Mouse (Mus musculus): ENCODE results near the gene Prkce. TPM values are rescaled to one million over a fixed set of nuclear protein-coding genes. Genes with fewer than 3 reads are reported as not detected.

The Prkce gene
- polyA plus RNA-seq, 1 experiment from 2014 or later = 6.3 TPM

GRCm38 (mm10) chr17:86249499-86250405 lies 82.2 kb downstream of the Prkce start:
- Histone ChIP-seq H3K4me3 (replicated peaks) (no peak overlapping the region), H3K4me2 (no peak overlapping the region), H3K27me3 (replicated peaks) (no peaks in the 10 kb centered on the region), H3K4me1 (no peaks in the 10 kb centered on the region), H3K36me3 (no peaks in the 10 kb centered on the region), H3K9me3 (no peaks in the 10 kb centered on the region), H3K27ac (no peak overlapping the region), H3K9ac (no peak overlapping the region)
- ATAC-seq (ENCODE audit: insufficient read depth, low FRiP score, low read depth) = no peak
- WGBS = 65% methylated on average over 21 of the region's 21 CpGs

GRCm38 (mm10) chr17:86250406-86250905 lies 82.9 kb downstream of the Prkce start:
- no peak for ATAC-seq (ENCODE audit: insufficient read depth, low FRiP score, low read depth)
- no peaks in the 10 kb centered on the region for H3K27me3 ChIP-seq (replicated peaks)
- H3K9me3 ChIP-seq = no peaks in the 10 kb centered on the region
- no peaks in the 10 kb centered on the region for H3K36me3 ChIP-seq
- H3K9ac ChIP-seq = no peak overlapping the region
- H3K4me1 ChIP-seq = no peaks in the 10 kb centered on the region
- H3K27ac ChIP-seq = no peak overlapping the region
- 71% methylated on average over 7 of the region's 7 CpGs for WGBS
- H3K4me3 ChIP-seq (replicated peaks) = no peak overlapping the region
- H3K4me2 ChIP-seq = no peak overlapping the region

- no peak overlapping the region for H3K9ac ChIP-seq
- peak; percentile 28; the same call in 1 of the 2 replicates for ATAC-seq (ENCODE audit: insufficient read depth, low FRiP score, low read depth)
- 0 out of 2 replicates have a peak overlapping the region, but pooled peaks have one; percentile 21 for H3K27ac ChIP-seq
- no peak overlapping the region for H3K4me2 ChIP-seq
- no peak overlapping the region for H3K4me3 ChIP-seq (replicated peaks)
- no peaks in the 10 kb centered on the region for H3K36me3 ChIP-seq
- H3K9me3 ChIP-seq = no peaks in the 10 kb centered on the region
- H3K4me1 ChIP-seq = no peaks in the 10 kb centered on the region
- H3K27me3 ChIP-seq (replicated peaks) = no peaks in the 10 kb centered on the region
- 65% methylated on average over 9 of the region's 9 CpGs for WGBS
These were observed 86.3 kb downstream of the Prkce start for GRCm38 (mm10) chr17:86253884-86254283.

- WGBS = 74% methylated on average over 8 of the region's 8 CpGs
- ATAC-seq (ENCODE audit: insufficient read depth, low FRiP score, low read depth) = no peak
- H3K36me3 ChIP-seq = no peaks in the 10 kb centered on the region
- no peak overlapping the region for H3K9ac ChIP-seq
- H3K27ac ChIP-seq = 0 out of 2 replicates have a peak overlapping the region, but pooled peaks have one; percentile 21
- H3K4me3 ChIP-seq (replicated peaks) = no peak overlapping the region
- H3K4me2 ChIP-seq = no peak overlapping the region
- H3K9me3 ChIP-seq = no peaks in the 10 kb centered on the region
- no peaks in the 10 kb centered on the region for H3K4me1 ChIP-seq
- no peaks in the 10 kb centered on the region for H3K27me3 ChIP-seq (replicated peaks)
These were observed 86.7 kb downstream of the Prkce start for GRCm38 (mm10) chr17:86254285-86254684.

GRCm38 (mm10) chr17:86254978-86255377 lies 87.4 kb downstream of the Prkce start:
- Histone ChIP-seq H3K27me3 (replicated peaks) (no peaks in the 10 kb centered on the region), H3K9ac (no peak overlapping the region), H3K4me3 (replicated peaks) (no peak overlapping the region), H3K27ac (no peak overlapping the region), H3K36me3 (no peaks in the 10 kb centered on the region), H3K9me3 (no peaks in the 10 kb centered on the region), H3K4me2 (no peak overlapping the region), H3K4me1 (no peaks in the 10 kb centered on the region)
- 95% methylated on average over 6 of the region's 6 CpGs for WGBS
- no peak for ATAC-seq (ENCODE audit: insufficient read depth, low FRiP score, low read depth)

GRCm38 (mm10) chr17:86256730-86257131 lies 89.1 kb downstream of the Prkce start:
- no peak overlapping the region for H3K4me3 ChIP-seq (replicated peaks)
- no peaks in the 10 kb centered on the region for H3K27me3 ChIP-seq (replicated peaks)
- no peaks in the 10 kb centered on the region for H3K36me3 ChIP-seq
- H3K4me1 ChIP-seq = 0 out of 2 replicates have a peak, but pooled peaks cover 2% of the 10 kb centered on the region
- no peak for ATAC-seq (ENCODE audit: insufficient read depth, low FRiP score, low read depth)
- H3K27ac ChIP-seq = 0 out of 2 replicates have a peak overlapping the region, but pooled peaks have one; percentile 21
- no peak overlapping the region for H3K9ac ChIP-seq
- WGBS = 67% methylated on average over 10 of the region's 10 CpGs
- H3K4me2 ChIP-seq = no peak overlapping the region
- H3K9me3 ChIP-seq = no peaks in the 10 kb centered on the region

GRCm38 (mm10) chr17:86261067-86261466 lies 93.5 kb downstream of the Prkce start:
- H3K4me3 ChIP-seq (replicated peaks) = no peak overlapping the region
- H3K27me3 ChIP-seq (replicated peaks) = no peaks in the 10 kb centered on the region
- 34% methylated on average over 8 of the region's 8 CpGs for WGBS
- no peaks in the 10 kb centered on the region for H3K9me3 ChIP-seq
- H3K27ac ChIP-seq = no peak overlapping the region
- H3K4me1 ChIP-seq = 0 out of 2 replicates have a peak, but pooled peaks cover 5% of the 10 kb centered on the region
- no peaks in the 10 kb centered on the region for H3K36me3 ChIP-seq
- ATAC-seq (ENCODE audit: insufficient read depth, low FRiP score, low read depth) = no peak
- no peak overlapping the region for H3K9ac ChIP-seq
- no peak overlapping the region for H3K4me2 ChIP-seq

GRCm38 (mm10) chr17:86263985-86264649 lies 96.5 kb downstream of the Prkce start:
- Histone ChIP-seq H3K27me3 (replicated peaks) (no peaks in the 10 kb centered on the region), H3K4me1 (0 out of 2 replicates have a peak, but pooled peaks cover 5% of the 10 kb centered on the region)

GRCm38 (mm10) chr17:86266051-86266450 lies 98.5 kb downstream of the Prkce start:
- Histone ChIP-seq H3K4me2 (no peak overlapping the region), H3K27ac (no peak overlapping the region), H3K4me3 (replicated peaks) (no peak overlapping the region), H3K4me1 (0 out of 2 replicates have a peak, but pooled peaks cover 5% of the 10 kb centered on the region), H3K27me3 (replicated peaks) (no peaks in the 10 kb centered on the region), H3K36me3 (no peaks in the 10 kb centered on the region), H3K9me3 (no peaks in the 10 kb centered on the region), H3K9ac (no peak overlapping the region)
- ATAC-seq (ENCODE audit: insufficient read depth, low FRiP score, low read depth) = no peak
- 83% methylated on average over 6 of the region's 6 CpGs for WGBS

More at GRCm38 (mm10) chr17:86263985-86264649, 96.5 kb downstream of the Prkce start:
- no peaks in the 10 kb centered on the region for H3K36me3 ChIP-seq
- no peak for ATAC-seq (ENCODE audit: insufficient read depth, low FRiP score, low read depth)
- no peak overlapping the region for H3K4me3 ChIP-seq (replicated peaks)
- no peak overlapping the region for H3K4me2 ChIP-seq
- no peaks in the 10 kb centered on the region for H3K9me3 ChIP-seq
- WGBS = 81% methylated on average over 11 of the region's 11 CpGs
- no peak overlapping the region for H3K27ac ChIP-seq
- H3K9ac ChIP-seq = no peak overlapping the region

GRCm38 (mm10) chr17:86267126-86267760 lies 99.7 kb downstream of the Prkce start:
- H3K9ac ChIP-seq = no peak overlapping the region

GRCm38 (mm10) chr17:86269639-86270038 lies 102.1 kb downstream of the Prkce start:
- Histone ChIP-seq H3K4me1 (peaks cover 4% of the 10 kb centered on the region; the same call in 1 of the 2 replicates), H3K4me2 (no peak overlapping the region), H3K9me3 (no peaks in the 10 kb centered on the region), H3K27me3 (replicated peaks) (no peaks in the 10 kb centered on the region), H3K4me3 (replicated peaks) (no peak overlapping the region), H3K9ac (no peak overlapping the region), H3K27ac (no peak overlapping the region), H3K36me3 (no peaks in the 10 kb centered on the region)
- WGBS = 83% methylated on average over 8 of the region's 8 CpGs
- no peak for ATAC-seq (ENCODE audit: insufficient read depth, low FRiP score, low read depth)

More at GRCm38 (mm10) chr17:86267126-86267760, 99.7 kb downstream of the Prkce start:
- H3K4me2 ChIP-seq = no peak overlapping the region
- H3K4me1 ChIP-seq = peaks cover 4% of the 10 kb centered on the region; the same call in 1 of the 2 replicates
- no peak overlapping the region for H3K4me3 ChIP-seq (replicated peaks)
- 59% methylated on average over 6 of the region's 6 CpGs for WGBS
- H3K9me3 ChIP-seq = no peaks in the 10 kb centered on the region
- no peak for ATAC-seq (ENCODE audit: insufficient read depth, low FRiP score, low read depth)
- no peak overlapping the region for H3K27ac ChIP-seq
- no peaks in the 10 kb centered on the region for H3K36me3 ChIP-seq
- H3K27me3 ChIP-seq (replicated peaks) = no peaks in the 10 kb centered on the region

Data from stomach, embryonic 15.5 days (tissue).